Mouse (Mus musculus) olfactory bulb, adult 2 months (tissue): ENCODE measurements around the gene Fam163a. TPM values are rescaled to one million over a fixed set of nuclear protein-coding genes. Genes with fewer than 3 reads are reported as not detected.

ENCODE experiments used
- H3K27ac ChIP-seq: fragments of 200-500 bp; 2 replicates; pipeline ENCODE4 v1.5.1; 2012; ENCODE audit warnings: low read depth, low read length; ENCODE audit not compliant: insufficient read depth
- H3K4me1 ChIP-seq: fragments of 200-500 bp; 2 replicates; pipeline ENCODE4 v1.6.1; 2012; ENCODE audit warnings: low read length; ENCODE audit not compliant: control insufficient read depth, insufficient read depth
- H3K4me3 ChIP-seq: fragments of 200-500 bp; 2 replicates; pipeline ENCODE4 v1.5.1; 2012; ENCODE audit warnings: mild to moderate bottlenecking, low read depth, low read length, moderate library complexity; ENCODE audit not compliant: insufficient read depth
- CTCF ChIP-seq: fragments of 200-500 bp; IDR thresholded peaks from 2 replicates; pipeline ENCODE4 v1.5.1; 2012; ENCODE audit warnings: low read depth, mild to moderate bottlenecking, low read length, moderate library complexity; ENCODE audit not compliant: insufficient read depth
- POLR2A ChIP-seq: fragments of 200-500 bp; IDR thresholded peaks from 2 replicates; pipeline ENCODE4 v1.6.1; 2012; ENCODE audit warnings: mild to moderate bottlenecking, low read depth, low read length, moderate library complexity; ENCODE audit not compliant: insufficient read depth
- WGBS: fragments of 180-500 bp; shearing (Covaris S2); methylation state at CpG from one replicate; pipeline ENCODE4 v1.1.7; 2018; 5-methylcytosine and 5-hydroxymethylcytosine counted together
- polyA plus RNA-seq: library from polyadenylated mRNA; stranded (reverse); fragments of >200 nt; gene quantifications from 2 replicates; pipeline ENCODE4 v1.2.4, GENCODE M21; 2012; ENCODE audit warnings: low replicate concordance; ENCODE audit not compliant: missing spikeins, insufficient read depth, insufficient read length

Fam163a gene
- polyA plus RNA-seq, 1 experiment: not detected

DNA sequence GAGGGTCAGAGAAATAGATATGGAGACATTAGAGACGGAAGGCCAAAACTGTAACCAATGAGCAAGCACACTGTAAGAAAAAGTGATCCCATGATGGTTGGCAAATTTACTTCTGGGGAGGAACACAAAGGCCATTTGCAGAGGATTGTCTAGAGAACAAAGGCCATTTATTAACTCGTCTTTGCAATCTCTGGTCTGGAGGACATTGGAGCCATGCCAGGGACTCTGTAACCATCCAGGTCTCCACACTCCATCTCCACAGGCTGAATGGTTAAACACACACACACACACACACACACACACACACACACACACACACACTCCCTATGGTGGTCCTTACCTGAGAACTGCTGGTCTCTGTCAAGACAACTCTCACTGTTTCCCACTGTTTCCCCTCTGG lies 99.4 kb downstream of the Fam163a start:
- 84% methylated on average over 2 of the region's 2 CpGs for WGBS
- H3K4me1 ChIP-seq: 0 out of 2 replicates have a peak, but pooled peaks cover 5% of the 10 kb centered on the region
- no peak overlapping the region for H3K27ac ChIP-seq
- H3K4me3 ChIP-seq: no peak overlapping the region
- TF ChIP-seq CTCF: no peak
- TF ChIP-seq POLR2A: no peak

DNA sequence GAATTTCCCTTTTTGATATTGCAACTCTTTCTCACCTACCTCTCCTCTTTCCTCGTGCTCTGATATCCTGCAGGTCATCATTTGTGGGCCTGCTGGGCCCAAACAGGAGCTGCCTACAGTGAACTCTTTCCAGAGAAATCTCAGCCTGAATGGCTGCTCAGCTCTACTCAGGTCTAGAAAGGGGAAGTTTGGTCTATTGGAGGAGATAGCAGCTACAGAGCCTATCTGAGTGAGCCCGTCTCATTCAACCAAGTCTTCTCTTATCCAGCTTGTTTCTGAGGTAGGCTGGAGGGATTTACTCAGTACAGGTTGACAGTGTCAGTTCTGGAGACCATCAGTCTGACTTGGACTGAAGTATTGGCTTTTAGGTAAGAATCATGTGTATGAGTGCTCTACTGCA lies 101.1 kb downstream of the Fam163a start:
- WGBS: 96% methylated on average over 2 of the region's 2 CpGs
- Histone ChIP-seq H3K4me3 (no peak overlapping the region), H3K27ac (no peak overlapping the region), H3K4me1 (0 out of 2 replicates have a peak, but pooled peaks cover 3% of the 10 kb centered on the region)
- TF ChIP-seq POLR2A (no peak), CTCF (no peak)

DNA sequence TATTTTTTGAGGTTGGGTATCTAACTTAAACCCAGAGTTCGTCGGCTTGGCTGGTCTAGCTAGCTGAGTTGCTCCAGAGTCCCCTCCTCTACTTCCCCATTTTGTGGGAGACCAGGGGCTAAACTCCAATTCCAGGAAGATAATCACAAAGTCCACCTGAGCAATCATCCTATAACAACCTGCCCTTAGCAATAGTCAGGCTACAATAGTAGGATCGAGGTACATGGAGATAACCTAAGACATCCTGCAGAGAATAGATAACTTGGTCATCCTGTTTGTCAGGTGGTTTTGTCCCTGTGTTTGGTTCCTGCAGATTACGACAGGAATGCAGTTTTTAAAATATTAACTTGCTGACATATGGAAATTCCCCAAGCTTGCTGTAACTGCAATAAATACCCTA lies 113.0 kb downstream of the Fam163a start:
- Histone ChIP-seq H3K4me1 (no peaks in the 10 kb centered on the region), H3K27ac (no peak overlapping the region), H3K4me3 (no peak overlapping the region)
- WGBS: 90% methylated on average over 4 of the region's 4 CpGs
- TF ChIP-seq POLR2A (no peak), CTCF (no peak)

DNA sequence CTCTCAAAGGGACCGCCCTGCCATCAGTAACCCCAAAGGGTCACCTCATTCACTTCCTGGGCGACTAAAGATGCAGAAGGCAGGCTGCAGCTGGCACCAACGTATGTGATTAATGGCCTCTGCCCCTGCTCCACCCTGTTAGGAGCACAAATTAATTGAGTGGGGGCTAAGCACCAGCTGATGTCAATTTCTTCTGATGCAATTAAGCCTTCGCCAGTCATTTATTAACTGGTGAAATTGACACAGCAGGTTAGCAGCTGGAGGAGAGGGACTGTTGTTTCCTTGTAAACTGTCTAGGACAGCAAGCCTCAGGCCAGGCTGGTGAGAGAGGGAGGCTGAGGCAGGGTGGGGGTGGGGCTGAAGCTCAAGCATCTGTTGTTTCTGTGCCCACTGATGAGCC lies 114.8 kb downstream of the Fam163a start:
- no peak overlapping the region for H3K27ac ChIP-seq
- 76% methylated on average over 4 of the region's 4 CpGs for WGBS
- no peak for TF ChIP-seq POLR2A
- no peak for TF ChIP-seq CTCF
- no peak overlapping the region for H3K4me3 ChIP-seq
- H3K4me1 ChIP-seq: no peaks in the 10 kb centered on the region

DNA sequence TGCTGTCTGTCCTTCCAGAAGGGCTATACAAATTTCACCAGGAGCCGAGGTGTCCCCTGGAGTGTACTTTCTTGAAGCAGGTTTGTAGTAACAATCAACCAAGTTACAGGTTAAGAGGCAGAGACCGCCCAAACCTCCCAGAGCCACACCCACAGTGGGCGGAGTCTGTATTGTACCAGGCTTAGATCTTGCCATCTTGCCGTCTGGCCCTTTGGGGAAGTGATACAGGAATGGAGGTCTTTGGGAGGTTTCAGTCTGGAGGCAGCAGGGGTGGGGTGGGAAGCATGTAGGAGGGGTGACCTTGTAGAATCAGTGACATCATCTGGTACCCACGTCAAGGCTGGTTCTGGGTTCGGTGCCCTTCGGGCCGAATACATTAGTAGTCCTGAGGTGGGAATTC lies 115.3 kb downstream of the Fam163a start:
- no peak overlapping the region for H3K4me3 ChIP-seq
- 88% methylated on average over 8 of the region's 8 CpGs for WGBS
- H3K27ac ChIP-seq: no peak overlapping the region
- H3K4me1 ChIP-seq: no peaks in the 10 kb centered on the region
- TF ChIP-seq CTCF (no peak), POLR2A (no peak)

DNA sequence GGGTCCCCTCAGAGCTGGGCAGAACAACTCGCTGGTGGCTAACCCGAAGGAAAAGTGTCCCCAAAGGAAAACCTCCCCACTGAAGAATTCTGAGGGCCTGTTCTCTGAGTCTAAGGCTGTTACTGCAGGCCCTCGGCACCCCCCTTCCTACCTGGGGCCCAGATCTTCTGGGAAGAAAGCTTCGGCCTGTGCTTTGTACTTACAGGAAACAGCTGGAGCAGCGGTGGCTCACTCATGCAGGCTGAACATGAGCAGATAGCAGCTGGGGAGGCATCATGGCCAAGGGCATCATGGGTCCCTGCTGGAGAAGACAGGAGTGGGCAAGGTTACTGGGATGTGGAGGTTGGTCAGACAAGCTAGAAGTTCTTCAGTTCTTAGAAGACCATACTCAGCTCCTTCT lies 117.2 kb downstream of the Fam163a start:
- Histone ChIP-seq H3K27ac (no peak overlapping the region), H3K4me3 (no peak overlapping the region), H3K4me1 (no peaks in the 10 kb centered on the region)
- WGBS: 92% methylated on average over 5 of the region's 5 CpGs
- TF ChIP-seq CTCF (no peak), POLR2A (no peak)

DNA sequence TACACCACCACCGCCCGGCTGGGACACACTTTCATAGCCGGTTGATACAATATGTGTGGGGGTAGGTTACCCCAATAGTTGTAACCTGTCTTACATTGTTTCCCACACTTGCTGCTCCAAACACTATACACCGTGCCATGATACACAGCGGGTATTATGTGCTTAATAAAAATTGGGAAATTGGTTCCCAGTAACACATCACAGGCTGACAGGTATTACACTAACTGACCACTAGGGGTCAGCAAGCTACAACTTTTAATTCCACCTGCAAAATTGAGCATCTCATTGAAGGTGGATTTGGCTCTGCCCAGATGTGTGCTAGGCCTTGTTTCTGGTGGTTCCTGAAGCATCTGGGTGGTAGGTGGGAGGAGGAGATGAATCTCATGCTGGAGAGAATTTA lies 119.1 kb downstream of the Fam163a start:
- WGBS: 55% methylated on average over 5 of the region's 5 CpGs

DNA sequence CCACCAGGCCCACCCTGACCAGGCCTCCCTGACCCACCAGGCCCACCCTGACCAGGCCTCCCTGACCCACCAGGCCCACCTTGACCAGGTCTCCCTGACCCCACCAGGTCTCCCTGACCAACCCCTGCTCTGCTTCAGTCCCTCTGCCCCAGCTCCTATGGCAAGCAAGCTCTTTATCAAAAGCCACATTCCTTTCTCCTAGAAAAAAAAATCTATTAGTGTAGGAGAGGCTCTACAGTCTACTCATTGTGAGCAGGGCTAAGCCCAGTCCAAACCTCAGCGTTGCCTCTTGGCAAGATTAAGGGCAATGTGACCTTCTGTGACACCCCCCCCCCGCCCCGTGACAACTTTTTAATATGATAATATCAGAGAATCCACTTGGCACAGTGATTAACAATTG lies 120.2 kb downstream of the Fam163a start:
- Histone ChIP-seq H3K27ac (no peak overlapping the region), H3K4me3 (no peak overlapping the region), H3K4me1 (no peaks in the 10 kb centered on the region)
- TF ChIP-seq CTCF (no peak), POLR2A (no peak)
- 75% methylated on average over 3 of the region's 3 CpGs for WGBS

More for the DNA sequence above, 119.1 kb downstream of the Fam163a start:
- Histone ChIP-seq H3K4me1 (no peaks in the 10 kb centered on the region), H3K27ac (no peak overlapping the region), H3K4me3 (no peak overlapping the region)
- TF ChIP-seq CTCF (no peak), POLR2A (no peak)

DNA sequence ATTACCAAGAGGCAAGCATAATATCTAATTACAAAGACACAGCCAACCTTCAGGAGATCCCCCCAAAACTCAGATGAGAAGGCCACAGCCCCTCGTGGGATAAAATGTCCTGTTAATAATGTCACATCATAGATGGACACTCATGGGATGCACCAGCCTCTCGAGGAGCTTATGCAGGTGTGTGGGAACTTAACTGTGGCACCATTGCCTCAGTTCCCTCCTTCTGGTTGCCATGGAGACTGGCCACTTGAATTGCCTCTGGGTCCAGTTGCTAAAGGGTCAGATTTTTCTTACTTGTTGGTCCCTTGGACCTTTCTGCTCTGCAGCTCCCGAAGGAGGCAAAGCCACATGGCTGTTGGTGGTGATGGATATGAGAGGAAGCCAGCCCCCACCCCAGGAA lies 127.2 kb downstream of the Fam163a start:
- Histone ChIP-seq H3K4me3 (no peak overlapping the region), H3K4me1 (peaks cover 13% of the 10 kb centered on the region), H3K27ac (no peak overlapping the region)
- 78% methylated on average over 3 of the region's 3 CpGs for WGBS
- TF ChIP-seq POLR2A (no peak), CTCF (no peak)

DNA sequence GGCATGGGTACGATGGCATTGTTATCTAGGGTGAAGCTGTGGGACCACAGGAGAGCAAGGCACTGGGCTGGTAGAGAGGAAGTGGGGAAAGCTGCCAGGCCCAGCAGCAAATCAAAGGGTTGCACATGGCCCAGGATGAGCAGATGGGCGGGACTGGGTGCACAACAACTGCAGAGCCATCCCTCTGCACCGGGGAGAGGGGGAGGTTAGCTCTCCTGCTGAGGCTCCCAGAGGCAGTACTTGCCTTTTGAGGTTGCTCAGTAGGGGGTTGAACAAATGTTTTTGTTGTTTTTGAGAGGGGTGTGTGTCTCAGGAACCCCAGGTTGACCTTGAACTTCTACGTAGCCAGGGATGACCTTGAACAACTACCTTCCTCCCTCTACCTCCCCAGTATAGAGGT lies 128.4 kb downstream of the Fam163a start:
- no peak overlapping the region for H3K27ac ChIP-seq
- 63% methylated on average over 4 of the region's 4 CpGs for WGBS
- H3K4me3 ChIP-seq: no peak overlapping the region
- TF ChIP-seq POLR2A: no peak
- TF ChIP-seq CTCF: no peak
- peaks cover 13% of the 10 kb centered on the region for H3K4me1 ChIP-seq
